Mouse (Mus musculus) small intestine, adult 2 months (tissue): Measurements from ENCODE around the gene Cenpm. TPM values are rescaled to one million over a fixed set of nuclear protein-coding genes. Genes with fewer than 3 reads are reported as not detected.

Source experiments
- H3K27ac ChIP-seq: fragments of 200-500 bp; 2 replicates; pipeline ENCODE4 v1.5.1; 2012; ENCODE audit warnings: low read depth, low read length, control low read depth, inconsistent platforms; ENCODE audit not compliant: insufficient read depth
- H3K27me3 ChIP-seq: fragments of 200-500 bp; 2 replicates; pipeline ENCODE4 v1.6.1; 2012; ENCODE audit warnings: mild to moderate bottlenecking, moderate library complexity, low read length, inconsistent platforms; ENCODE audit not compliant: control insufficient read depth, insufficient read depth
- H3K36me3 ChIP-seq: fragments of 200-500 bp; 2 replicates; pipeline ENCODE4 v1.6.1; 2012; ENCODE audit warnings: mild to moderate bottlenecking, low read length, control low read depth, inconsistent platforms; ENCODE audit not compliant: control insufficient read depth, insufficient read depth
- H3K4me1 ChIP-seq: fragments of 200-500 bp; 2 replicates; pipeline ENCODE4 v1.6.1; 2012; ENCODE audit warnings: low read length, inconsistent platforms, mixed read lengths; ENCODE audit not compliant: control insufficient read depth, insufficient read depth, insufficient read length
- H3K4me3 ChIP-seq: fragments of 200-500 bp; 2 replicates; pipeline ENCODE4 v1.5.1; 2012; ENCODE audit warnings: low read depth, mild to moderate bottlenecking, control low read depth, inconsistent platforms, low read length, moderate library complexity
- CTCF ChIP-seq: fragments of 200-500 bp; IDR thresholded peaks from 2 replicates; pipeline ENCODE4 v1.5.1; 2012; ENCODE audit warnings: low read depth, mild to moderate bottlenecking, control low read depth, inconsistent platforms, low read length, moderate library complexity, mixed read lengths; ENCODE audit not compliant: insufficient replicate concordance, insufficient read length; ENCODE audit errors: extremely low read depth
- POLR2A ChIP-seq: fragments of 200-500 bp; IDR thresholded peaks from 2 replicates; pipeline ENCODE4 v1.6.1; 2012; ENCODE audit warnings: low read depth, mild to moderate bottlenecking, control low read depth, inconsistent platforms, low read length, moderate library complexity
- WGBS: fragments of 180-500 bp; shearing (Covaris S2); methylation state at CpG from one replicate; pipeline ENCODE4 v1.1.7; 2018; 5-methylcytosine and 5-hydroxymethylcytosine counted together
- polyA plus RNA-seq: library from polyadenylated mRNA; depleted of rRNA; stranded (reverse); fragments of >200 nt; gene quantifications from 2 replicates; pipeline ENCODE4 v1.2.3, GENCODE M21; 2012

Gene Cenpm
- polyA plus RNA-seq, 1 experiment = 16.4 TPM

GRCm38 (mm10) chr15:82274927-82275901 lies 30.7 kb upstream of the Cenpm start:
- peak overlapping the region; percentile 45 for H3K4me3 ChIP-seq
- no peak overlapping the region for H3K27ac ChIP-seq
- H3K27me3 ChIP-seq = peaks cover 32% of the 10 kb centered on the region
- TF ChIP-seq POLR2A (no peak), CTCF (no peak)
- 2% methylated on average over 86 of the region's 86 CpGs for WGBS
- peaks cover 2% of the 10 kb centered on the region for H3K4me1 ChIP-seq
- no peaks in the 10 kb centered on the region for H3K36me3 ChIP-seq

- Histone ChIP-seq H3K4me1 (peaks cover 2% of the 10 kb centered on the region), H3K4me3 (peak within 1 kb of the TSS; percentile 45), H3K27ac (no peak within 1 kb of the TSS), H3K36me3 (no peaks in the 10 kb centered on the region), H3K27me3 (peaks cover 32% of the 10 kb centered on the region)
- 36% methylated on average over 6 of the region's 6 CpGs for WGBS
- TF ChIP-seq CTCF (no peak), POLR2A (no peak)
Observed at GRCm38 (mm10) chr15:82274593-82274926, 30.0 kb upstream of the Cenpm start, which contains the start of gene Sept3. Sept3 (plus strand) TSS chr15:82274893.

- peaks cover 2% of the 10 kb centered on the region for H3K4me1 ChIP-seq
- H3K27ac ChIP-seq = no peak overlapping the region
- H3K27me3 ChIP-seq = peaks cover 32% of the 10 kb centered on the region
- no peaks in the 10 kb centered on the region for H3K36me3 ChIP-seq
- 81% methylated on average over 6 of the region's 6 CpGs for WGBS
- no peak for TF ChIP-seq POLR2A
- TF ChIP-seq CTCF = no peak
- H3K4me3 ChIP-seq = no peak overlapping the region
Observed at GRCm38 (mm10) chr15:82272295-82272694, 27.7 kb upstream of the Cenpm start.

- under 1% methylated on average over 5 of the region's 5 CpGs for WGBS
- H3K36me3 ChIP-seq = no peaks in the 10 kb centered on the region
Observed at GRCm38 (mm10) chr15:82271201-82271600, 26.7 kb upstream of the Cenpm start.

GRCm38 (mm10) chr15:82268783-82269182 lies 24.2 kb upstream of the Cenpm start:
- Histone ChIP-seq H3K4me3 (no peak overlapping the region), H3K27ac (no peak overlapping the region), H3K36me3 (no peaks in the 10 kb centered on the region), H3K27me3 (peaks cover 4% of the 10 kb centered on the region; the same call in 1 of the 2 replicates), H3K4me1 (no peaks in the 10 kb centered on the region)
- TF ChIP-seq POLR2A (no peak), CTCF (no peak)
- WGBS = 82% methylated on average over 9 of the region's 9 CpGs

More at GRCm38 (mm10) chr15:82271201-82271600, 26.7 kb upstream of the Cenpm start:
- Histone ChIP-seq H3K27me3 (peaks cover 25% of the 10 kb centered on the region), H3K4me3 (no peak overlapping the region), H3K4me1 (peaks cover 2% of the 10 kb centered on the region), H3K27ac (no peak overlapping the region)
- TF ChIP-seq CTCF (peak; percentile 92), POLR2A (no peak)

- H3K4me1 ChIP-seq = no peaks in the 10 kb centered on the region
- H3K27ac ChIP-seq = no peak overlapping the region
- WGBS = 50% methylated on average over 3 of the region's 3 CpGs
- TF ChIP-seq CTCF = no peak
- TF ChIP-seq POLR2A = no peak
- no peak overlapping the region for H3K4me3 ChIP-seq
- H3K36me3 ChIP-seq = no peaks in the 10 kb centered on the region
- H3K27me3 ChIP-seq = peaks cover 4% of the 10 kb centered on the region; the same call in 1 of the 2 replicates
Observed at GRCm38 (mm10) chr15:82268185-82268584, 23.6 kb upstream of the Cenpm start.

- no peak overlapping the region for H3K4me3 ChIP-seq
- no peak for TF ChIP-seq POLR2A
- peak; percentile 90; the same call in 1 of the 2 replicates for TF ChIP-seq CTCF
- H3K4me1 ChIP-seq = no peaks in the 10 kb centered on the region
- no peaks in the 10 kb centered on the region for H3K36me3 ChIP-seq
- WGBS = 12% methylated on average over 6 of the region's 6 CpGs
- H3K27me3 ChIP-seq = no peaks in the 10 kb centered on the region
- H3K27ac ChIP-seq = no peak overlapping the region
Observed at GRCm38 (mm10) chr15:82266356-82266755, 21.8 kb upstream of the Cenpm start.
